Mouse (Mus musculus): ENCODE measurements around the gene Wdr59.

The Wdr59 gene

GRCm38 (mm10) chr8:111521713-111522429 is at the start of gene Wdr59:
Gene Wdr59, minus strand, starts transcription at chr8:111522092.
- DNase-seq (ENCODE audit: low read depth, low spot score): peak; percentile 98

- no peak for DNase-seq (ENCODE audit: low read depth, low spot score)
Measured at GRCm38 (mm10) chr8:111571661-111572060, 49.8 kb upstream of the Wdr59 start.

- DNase-seq (ENCODE audit: low read depth, low spot score): no peak
Measured at GRCm38 (mm10) chr8:111570432-111570831, 48.5 kb upstream of the Wdr59 start.

GRCm38 (mm10) chr8:111569926-111570325 is 48.0 kb upstream of the Wdr59 start:
- no peak for DNase-seq (ENCODE audit: low read depth, low spot score)

DNA sequence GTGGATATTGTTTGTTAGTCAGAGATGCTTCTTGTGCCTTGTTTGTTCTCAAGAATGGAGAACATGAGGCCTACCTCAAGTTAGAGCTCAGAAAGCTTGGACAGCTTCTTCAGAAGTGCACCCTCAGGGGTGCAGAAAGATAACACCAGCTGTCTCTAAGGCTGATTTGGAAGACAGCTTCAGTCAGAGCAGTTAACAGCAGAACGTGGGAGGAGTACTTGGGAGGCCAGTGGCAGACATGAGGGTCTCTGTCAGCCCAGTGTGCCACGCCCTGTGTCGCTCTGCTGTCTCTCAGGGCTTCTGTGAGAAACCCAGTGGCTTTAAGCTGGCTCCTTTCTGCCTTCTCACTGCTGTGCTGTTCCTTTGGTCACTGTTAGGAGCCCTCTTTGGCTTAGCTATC is 46.1 kb upstream of the Wdr59 start:
- DNase-seq (ENCODE audit: low read depth, low spot score): no peak

DNA sequence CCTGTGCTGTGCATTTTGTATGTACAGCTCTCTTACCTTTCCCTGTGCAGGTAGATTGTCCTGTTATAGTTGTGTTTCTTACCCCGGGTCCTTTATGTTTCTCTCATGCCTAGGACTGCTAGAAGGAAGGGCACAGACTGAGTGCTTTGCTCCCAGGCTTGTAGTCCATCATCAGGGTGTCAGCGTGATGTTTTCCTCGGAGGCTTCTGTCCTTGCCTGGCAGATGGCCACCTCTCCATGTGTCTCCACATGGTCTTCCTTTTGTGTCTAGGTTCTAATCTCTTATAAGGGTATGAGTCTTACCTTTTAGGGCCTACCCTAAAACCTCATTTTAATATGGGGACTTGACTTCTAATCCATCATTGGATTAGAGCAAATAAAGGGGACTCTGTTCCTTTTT is 45.7 kb upstream of the Wdr59 start:
- DNase-seq (ENCODE audit: low read depth, low spot score): no peak

- no peak for DNase-seq (ENCODE audit: low read depth, low spot score)
Measured at GRCm38 (mm10) chr8:111566326-111566725, 44.4 kb upstream of the Wdr59 start.

DNA sequence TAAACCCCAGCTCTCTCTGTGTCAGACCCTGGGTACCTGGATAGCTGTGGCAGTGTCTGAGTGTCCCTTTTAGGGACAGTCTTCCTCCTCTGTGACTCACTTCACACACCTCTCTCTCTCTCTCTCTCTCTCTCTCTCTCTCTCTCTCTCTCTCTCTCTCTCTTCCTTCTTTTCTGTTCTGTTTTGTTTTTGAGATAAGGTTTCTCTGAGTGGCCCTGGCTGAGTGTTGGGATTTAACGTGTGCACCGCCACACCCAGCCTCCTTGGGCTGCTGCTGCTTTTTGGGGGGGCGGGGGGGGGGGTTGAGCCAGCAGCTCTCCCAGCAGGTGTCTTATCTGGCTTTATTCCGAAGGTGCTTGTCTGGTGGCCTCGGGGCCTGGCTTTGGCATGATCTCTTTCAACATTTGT is 43.9 kb upstream of the Wdr59 start:
- DNase-seq (ENCODE audit: low read depth, low spot score): no peak

DNA sequence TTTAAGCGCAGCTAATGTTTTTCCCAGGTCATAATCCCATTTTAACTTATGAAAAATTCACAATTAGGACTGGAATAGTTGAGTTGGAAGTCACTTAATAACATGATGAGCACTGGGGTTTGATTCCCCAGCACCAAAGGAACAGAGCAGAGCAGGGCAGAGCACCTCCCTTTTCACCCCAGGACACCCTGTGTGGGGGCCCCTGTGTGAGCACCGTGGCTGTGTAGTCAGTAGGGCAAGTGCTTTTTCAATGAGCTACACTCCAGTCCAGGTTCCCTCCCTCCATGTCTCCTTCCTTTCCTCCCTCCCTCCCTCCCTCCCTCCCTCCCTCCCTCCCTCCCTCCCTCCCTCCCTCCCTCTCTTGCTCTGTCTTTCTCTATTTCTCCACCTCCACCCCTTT is 42.2 kb upstream of the Wdr59 start:
- no peak for DNase-seq (ENCODE audit: low read depth, low spot score)

DNA sequence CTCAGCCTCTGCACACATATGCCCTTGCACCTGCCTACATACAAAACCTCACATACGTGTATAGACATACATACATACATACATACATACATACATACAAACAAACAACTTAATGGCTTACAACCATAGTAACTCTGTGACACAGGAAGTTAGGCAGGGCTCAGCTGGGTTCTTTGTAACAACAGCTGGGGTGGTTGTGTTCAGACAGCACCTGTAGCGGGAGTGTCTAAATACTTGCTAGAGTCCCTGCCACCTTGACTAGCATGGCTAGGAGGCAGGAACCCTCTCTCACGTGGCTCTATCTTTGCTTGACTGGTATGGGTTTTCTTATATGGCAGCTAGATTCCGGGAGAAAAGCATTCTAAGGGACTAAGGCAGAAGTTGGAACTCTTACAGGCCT is 41.8 kb upstream of the Wdr59 start:
- DNase-seq (ENCODE audit: low read depth, low spot score): no peak

DNA sequence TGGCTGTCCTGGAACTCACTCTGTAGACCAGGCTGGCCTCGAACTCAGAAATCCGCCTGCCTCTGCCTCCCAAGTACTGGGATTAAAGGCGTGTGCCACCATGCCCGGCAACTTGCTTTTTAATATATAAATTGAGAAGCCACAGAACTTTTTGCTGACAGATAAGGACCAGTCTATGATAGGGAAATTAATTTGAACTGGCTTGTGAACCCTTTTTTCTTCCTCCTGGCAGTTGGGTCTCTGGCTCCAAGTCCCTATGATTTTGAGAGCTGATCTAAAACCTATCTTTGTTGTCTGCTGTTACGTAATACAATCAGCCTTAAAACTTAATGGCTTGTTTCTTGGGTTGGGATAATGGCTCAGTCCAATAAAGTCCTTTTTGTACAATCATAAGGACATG is 41.2 kb upstream of the Wdr59 start:
- DNase-seq (ENCODE audit: low read depth, low spot score): no peak

- no peak for DNase-seq (ENCODE audit: low read depth, low spot score)
Measured at GRCm38 (mm10) chr8:111562274-111562803, 40.4 kb upstream of the Wdr59 start.

GRCm38 (mm10) chr8:111561824-111562223 is 39.9 kb upstream of the Wdr59 start:
- no peak for DNase-seq (ENCODE audit: low read depth, low spot score)

GRCm38 (mm10) chr8:111551511-111552130 is 29.7 kb upstream of the Wdr59 start:
- DNase-seq (ENCODE audit: low read depth, low spot score): no peak

GRCm38 (mm10) chr8:111550002-111550870 is 28.3 kb upstream of the Wdr59 start:
- no peak for DNase-seq (ENCODE audit: low read depth, low spot score)

GRCm38 (mm10) chr8:111548201-111548600 is 26.3 kb upstream of the Wdr59 start:
- DNase-seq (ENCODE audit: low read depth, low spot score): no peak

DNA sequence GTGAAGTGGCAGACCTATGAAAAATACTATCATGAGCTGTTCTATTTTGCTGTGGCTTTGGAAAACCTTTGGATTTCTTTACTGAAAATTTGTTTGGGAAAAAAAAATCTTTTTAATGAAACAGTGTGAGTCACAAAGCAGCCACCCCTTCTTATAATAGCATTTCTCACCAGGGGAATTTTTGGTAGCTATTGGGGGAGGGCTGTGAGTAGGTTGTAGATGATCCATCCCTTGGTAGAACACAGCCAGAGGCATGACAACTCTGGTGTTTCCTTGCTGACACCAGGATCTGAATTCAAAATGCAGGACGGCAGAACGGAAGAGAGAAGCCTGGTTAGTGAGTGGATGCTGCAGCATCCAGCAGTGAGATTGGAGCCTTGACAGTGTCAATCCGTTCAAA is 25.3 kb upstream of the Wdr59 start:
- no peak for DNase-seq (ENCODE audit: low read depth, low spot score)

- DNase-seq (ENCODE audit: low read depth, low spot score): no peak
Measured at GRCm38 (mm10) chr8:111545406-111546156, 23.7 kb upstream of the Wdr59 start.

GRCm38 (mm10) chr8:111543712-111544380 is 22.0 kb upstream of the Wdr59 start:
- no peak for DNase-seq (ENCODE audit: low read depth, low spot score)

DNA sequence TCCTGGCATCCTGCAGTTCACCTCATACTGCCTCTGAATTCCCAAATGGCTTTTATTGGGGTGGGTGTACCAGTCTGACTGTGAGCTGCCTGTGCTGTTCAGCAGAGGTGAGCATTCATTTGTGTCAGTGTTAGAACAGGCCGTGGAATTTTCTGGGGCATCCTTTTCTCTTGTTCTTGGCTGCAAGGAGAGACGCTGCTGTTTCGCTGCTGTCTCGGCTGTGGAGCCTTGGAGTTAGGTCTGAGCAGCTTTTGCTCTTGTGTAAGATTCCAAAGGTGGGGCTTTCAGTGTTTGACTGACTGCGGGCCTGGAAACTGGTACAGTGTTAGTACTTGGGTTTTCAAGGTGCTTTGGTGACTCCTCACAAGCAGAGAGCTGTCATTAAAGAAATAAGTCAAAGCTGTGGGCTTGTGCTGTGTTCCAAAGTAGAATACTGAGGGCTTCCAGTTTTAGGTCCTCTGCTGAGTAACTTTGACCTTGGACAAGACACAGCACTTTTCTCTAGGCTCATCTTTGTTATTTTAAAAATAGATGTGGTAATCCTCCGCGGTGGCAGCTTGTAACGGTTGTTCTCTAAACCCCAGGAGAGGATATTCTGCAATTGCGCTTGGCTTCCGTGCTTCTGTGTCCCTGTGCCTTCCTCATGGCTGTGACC is 17.7 kb upstream of the Wdr59 start:
- no peak for DNase-seq (ENCODE audit: low read depth, low spot score)

All from forelimb bud, embryonic 11.5 days (tissue).